Mouse (Mus musculus): ENCODE measurements around the gene Exoc3l2.
A peak's percentile ranks its signal among the peaks of the same experiment; 100 is the strongest.

The Exoc3l2 gene

DNA sequence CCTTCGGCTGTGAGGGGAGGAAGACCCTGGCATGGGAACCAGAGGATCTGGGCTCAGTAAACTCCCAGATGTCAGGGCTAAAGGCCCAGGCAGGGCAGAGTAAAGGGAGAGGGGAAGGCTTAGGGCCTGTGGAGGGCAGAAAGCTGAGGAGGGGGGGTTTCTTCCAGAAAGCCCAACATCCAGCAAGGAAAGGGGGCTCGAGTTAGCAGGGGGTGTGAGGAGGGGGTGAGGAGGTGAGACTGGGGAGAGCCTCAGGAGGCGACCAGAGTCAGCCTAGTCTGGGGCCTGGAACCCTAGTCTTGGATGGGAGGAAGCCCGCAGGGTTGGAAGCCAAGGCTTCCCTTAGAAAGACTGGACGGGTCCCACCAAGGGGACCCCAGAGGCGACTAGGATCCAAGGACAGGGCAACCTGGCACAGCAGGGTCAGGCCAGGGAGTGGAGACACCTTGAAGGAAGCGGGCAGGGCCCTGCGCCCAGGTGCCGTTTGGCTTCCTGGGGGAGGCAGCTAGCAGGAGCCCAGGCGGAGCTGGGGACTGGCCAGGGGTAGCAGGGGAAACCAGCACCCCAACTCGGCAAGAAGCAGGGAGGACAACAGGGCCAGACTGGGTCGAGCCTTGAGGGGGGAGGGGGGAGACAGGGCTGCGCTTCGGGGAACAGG, 5.6 kb upstream of the Exoc3l2 start:
- no peak for DNase-seq (ENCODE audit: low spot score)

DNA sequence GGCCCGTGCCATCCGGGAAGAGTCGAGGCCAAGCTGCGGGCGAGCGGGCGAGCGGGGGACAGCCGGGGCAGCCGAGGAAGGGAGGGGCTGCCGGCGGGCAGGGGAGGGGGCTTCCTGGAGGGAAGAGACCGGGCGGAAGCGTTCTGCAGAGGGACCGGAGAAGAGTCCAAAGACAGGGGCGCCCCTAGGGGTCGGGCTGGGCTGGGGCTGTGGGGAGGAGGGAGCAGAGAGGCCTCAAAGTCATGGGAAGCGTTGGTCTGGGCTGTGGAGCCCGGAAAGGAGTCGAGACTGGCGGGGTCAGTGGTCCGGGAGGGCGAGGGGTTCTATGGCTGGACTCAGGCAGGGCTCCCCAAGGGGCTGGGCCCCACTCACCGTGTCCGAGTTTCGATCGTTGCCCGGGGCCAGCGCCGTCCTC, 5.1 kb upstream of the Exoc3l2 start:
- DNase-seq (ENCODE audit: low spot score), result peak; percentile 85

GRCm38 (mm10) chr7:19458591-19459111, 4.5 kb upstream of the Exoc3l2 start, which contains the start of gene Mark4:
Gene Mark4, minus strand, starts transcription at chr7:19458821.
- DNase-seq (ENCODE audit: low spot score), result peak; percentile 88

GRCm38 (mm10) chr7:19459144-19459870, 3.8 kb upstream of the Exoc3l2 start:
- peak; percentile 44 for DNase-seq (ENCODE audit: low spot score)

DNA sequence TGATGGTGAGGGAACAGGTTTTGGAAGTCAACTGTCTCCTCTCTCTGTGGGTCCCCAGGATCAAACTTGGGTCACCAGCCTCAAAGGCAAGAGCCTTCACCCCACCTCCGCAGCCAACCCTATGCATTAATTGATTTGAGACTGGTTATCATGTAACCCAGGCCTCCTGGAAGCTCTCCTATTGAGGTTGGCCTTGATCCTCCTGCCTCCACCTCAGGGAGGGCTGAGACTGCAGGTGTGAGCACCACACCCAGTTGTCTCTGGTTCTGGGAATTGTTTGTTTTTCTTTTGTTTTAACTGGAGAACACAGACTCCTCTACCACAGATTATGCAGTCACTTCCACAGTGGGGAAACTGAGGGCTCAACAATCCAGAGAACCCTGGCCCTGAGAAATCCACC, 2.6 kb upstream of the Exoc3l2 start:
- DNase-seq (ENCODE audit: low spot score), result no peak

DNA sequence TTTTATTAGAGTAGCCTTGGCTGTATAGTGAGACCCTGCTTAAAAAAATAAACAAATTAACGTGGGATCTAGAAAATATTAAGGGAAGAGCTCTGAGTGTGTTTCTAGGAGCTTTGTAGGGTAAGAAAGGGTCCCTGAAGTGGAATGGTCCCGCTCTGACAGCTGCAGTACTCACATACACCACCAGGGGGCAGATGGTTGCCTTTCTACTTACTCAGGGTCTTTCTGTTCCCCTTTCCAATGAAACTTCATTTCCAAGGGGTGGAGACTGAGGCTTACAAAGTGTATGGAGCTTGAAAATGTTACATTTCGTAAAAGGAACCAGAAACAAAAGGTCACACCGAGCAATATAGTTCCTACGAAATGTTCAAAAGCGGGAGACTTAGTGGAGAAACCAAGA, 1.6 kb upstream of the Exoc3l2 start:
- peak; percentile 93 for DNase-seq (ENCODE audit: low spot score)

DNA sequence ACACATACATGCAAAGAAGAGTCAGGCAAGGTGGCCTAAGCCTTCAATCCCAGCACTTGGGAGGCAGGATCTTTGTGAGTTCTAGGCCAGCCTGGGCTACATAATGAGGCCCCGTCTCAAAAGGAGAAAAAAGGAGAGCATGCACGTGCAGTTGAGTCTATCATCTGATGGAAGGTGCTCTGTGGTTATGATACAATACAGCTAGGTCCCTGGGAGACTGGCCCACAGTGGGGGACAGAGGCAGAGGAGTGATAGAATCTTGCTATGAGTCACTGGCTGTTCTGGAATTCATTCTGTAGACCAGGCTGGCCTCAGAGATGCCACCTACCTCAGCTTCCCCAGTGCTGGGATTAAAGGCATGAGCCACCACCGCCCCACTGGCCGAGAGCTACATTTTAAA, 688 bp upstream of the Exoc3l2 start:
- DNase-seq (ENCODE audit: low spot score), result no peak

DNA sequence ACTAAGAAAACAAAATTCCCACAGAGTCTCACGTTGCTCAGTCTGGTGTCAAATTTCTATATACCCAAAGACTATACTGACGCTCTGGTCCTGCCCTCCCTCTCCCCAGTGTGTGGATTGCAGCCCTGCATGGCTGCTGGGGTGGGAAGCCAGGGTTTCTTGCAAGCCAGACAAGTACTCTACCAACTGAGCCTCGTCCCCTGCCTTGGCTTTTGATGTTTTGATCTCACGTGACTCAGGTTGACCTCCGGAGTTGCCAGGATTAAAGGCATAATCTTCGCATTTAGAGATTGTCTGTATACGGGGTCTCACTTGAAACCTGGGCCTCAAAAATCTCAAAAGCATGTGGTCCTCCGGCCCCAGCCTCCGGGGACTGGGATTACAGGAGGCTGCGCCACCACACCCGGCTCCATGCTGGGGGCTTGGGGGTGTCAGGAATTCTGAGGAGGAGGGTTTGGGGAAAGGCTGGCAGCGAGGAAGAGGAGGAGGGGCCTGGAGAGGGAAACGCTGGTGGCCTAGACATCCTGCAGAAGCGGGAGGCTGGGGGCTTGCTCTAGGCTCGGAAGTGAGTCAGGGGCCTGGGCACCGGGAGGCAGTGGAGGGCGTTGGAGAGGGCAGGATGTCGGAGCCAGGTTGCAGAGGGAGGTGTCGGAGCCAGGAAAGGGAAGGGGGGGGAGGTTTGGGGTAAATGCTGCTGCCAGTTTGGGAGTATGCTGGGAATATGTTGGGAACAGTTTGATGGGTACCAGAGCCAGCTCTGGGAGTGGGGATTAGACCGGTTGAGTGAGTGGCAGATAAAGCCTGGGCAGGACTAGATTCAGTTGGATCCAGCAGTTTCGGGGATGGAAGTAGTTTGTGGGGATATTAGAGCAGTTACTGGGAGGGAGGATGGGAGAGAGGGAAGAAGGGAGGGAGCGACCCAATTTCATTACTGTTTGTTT, 1.5 kb downstream of the Exoc3l2 start:
- DNase-seq (ENCODE audit: low spot score), result peak; percentile 47

- DNase-seq (ENCODE audit: low spot score), result no peak
These were observed 3.5 kb downstream of the Exoc3l2 start for GRCm38 (mm10) chr7:19466602-19467145.

DNA sequence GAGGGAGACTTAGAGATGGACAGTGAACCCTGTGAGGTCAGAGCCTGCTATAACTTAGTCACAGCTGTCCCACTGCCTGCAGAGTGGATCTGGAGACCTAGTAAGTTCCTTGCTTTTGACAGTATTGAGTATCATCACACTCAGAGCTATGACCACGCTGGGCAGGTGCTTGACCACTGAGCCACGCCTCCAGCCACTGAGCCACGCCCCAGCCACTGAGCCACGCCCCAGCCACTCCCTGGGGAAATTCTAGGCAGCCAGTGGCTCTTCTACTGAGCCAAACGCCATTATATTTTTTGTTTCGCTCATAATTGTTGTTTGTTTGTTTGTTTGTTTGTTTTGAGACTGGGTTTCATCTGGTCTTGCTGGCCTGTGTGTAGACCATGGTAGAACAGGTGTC, 4.5 kb downstream of the Exoc3l2 start:
- peak; percentile 59 for DNase-seq (ENCODE audit: low spot score)

GRCm38 (mm10) chr7:19468279-19468678, 5.1 kb downstream of the Exoc3l2 start:
- DNase-seq (ENCODE audit: low spot score), result no peak

- no peak for DNase-seq (ENCODE audit: low spot score)
These were observed 6.3 kb downstream of the Exoc3l2 start for GRCm38 (mm10) chr7:19469404-19469803.

GRCm38 (mm10) chr7:19470308-19470707, 7.2 kb downstream of the Exoc3l2 start:
- no peak for DNase-seq (ENCODE audit: low spot score)

GRCm38 (mm10) chr7:19472403-19472802, 9.3 kb downstream of the Exoc3l2 start:
- no peak for DNase-seq (ENCODE audit: low spot score)

DNA sequence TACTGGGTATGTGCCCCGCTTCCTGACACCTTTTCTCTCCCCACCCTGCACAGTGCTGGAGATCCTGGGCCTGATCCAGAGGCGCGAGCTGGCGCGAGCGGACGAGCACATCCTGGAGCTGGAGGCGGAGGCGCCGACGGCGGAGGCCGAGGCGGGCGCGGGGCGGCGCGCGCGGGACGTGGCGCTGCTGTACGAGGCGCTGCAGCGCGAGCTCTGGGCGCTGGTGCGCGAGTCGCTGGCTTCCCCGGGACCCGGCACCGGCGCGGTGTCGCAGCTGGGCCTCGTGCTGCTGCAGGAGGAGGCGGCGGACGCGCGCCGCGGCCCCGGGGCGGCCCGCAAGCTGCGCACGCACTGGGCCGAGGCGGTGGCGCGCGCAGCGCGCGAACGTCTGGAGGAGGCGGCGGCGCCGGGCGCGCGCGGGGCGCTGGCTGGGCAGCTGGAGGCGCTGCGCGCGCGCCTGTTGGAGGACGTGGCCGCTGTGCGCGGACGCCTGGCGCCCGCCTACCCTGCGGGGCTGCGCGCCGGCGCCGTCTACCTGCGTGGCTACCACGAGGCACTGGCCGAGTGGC, 10.8 kb downstream of the Exoc3l2 start:
- DNase-seq (ENCODE audit: low spot score), result peak; percentile 92

DNA sequence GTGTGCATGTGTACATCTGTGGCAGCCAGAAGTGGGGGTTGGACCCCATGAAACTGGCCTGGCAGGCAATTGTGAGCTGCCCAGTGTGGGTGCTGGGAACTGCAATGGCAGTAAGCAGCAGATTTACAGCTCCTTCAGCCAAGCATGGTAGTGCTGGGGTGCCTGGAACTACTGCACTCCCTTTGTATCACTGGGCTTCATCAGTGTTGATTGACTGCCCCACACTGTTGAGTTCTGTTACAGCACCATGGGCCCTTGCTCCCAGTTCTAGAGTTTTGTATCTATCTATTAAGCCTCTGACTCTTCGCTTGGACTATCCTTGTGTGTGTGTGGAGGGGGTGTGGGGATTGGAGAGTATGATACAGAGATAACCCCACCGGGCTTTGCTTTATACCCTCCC, 14.0 kb downstream of the Exoc3l2 start:
- no peak for DNase-seq (ENCODE audit: low spot score)

DNA sequence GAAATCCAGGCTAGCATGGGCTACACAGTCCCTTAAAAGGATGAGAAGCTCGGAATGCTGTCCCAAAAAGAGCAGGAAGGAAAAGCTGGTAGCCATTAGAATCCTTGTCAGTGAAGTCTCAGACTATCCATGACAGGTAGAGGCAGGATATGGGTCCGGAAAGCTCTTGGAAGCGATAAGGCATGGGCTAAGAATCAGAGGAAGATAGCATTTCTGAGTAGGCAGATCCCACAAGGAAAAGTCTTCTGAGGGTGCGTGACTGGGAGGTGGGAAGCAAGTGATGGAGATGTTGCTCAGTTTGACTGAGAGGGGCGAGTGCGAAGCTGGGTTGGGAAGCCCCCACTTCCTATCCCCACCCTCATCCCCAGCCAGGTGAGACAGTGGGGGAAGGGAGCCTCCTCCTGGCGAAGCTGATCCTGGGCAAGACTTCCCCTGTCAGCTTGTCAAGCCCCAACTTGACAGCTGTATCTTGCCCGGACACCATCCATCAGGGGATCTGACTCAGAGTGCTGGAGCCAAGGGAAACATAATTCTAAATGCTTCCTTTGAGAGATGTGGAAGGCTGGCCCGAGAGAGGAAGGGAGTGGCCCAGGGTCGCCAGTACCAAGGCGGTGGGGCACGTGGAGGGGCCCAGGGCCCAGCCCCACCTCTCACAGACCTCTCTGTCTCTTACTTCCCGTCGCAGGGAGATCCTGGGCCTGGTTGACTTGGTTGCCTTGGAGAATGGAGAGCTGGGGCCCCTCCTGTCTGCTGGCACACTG, 14.7 kb downstream of the Exoc3l2 start:
- DNase-seq (ENCODE audit: low spot score), result no peak

DNA sequence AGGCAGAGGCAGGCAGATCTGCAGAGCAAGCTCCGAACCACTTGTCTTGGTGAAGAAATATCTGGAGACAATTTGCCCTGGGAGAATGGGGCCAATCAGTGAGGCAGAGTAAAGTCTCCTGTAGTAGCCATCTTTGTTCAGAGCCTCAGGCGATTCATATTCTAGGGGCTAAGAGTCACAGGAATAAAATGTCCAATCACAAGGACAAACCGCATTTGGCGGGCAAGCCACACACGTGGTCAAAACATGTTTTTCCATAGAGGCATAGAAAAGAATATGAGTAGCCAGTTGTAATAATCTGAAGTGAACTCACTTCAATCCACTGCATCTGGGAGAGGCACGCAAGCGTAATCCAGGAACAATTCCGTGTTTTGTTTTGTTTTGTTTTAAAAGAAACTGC, 20.1 kb downstream of the Exoc3l2 start:
- DNase-seq (ENCODE audit: low spot score), result no peak

GRCm38 (mm10) chr7:19485488-19485887, 22.4 kb downstream of the Exoc3l2 start:
- no peak for DNase-seq (ENCODE audit: low spot score)

DNA sequence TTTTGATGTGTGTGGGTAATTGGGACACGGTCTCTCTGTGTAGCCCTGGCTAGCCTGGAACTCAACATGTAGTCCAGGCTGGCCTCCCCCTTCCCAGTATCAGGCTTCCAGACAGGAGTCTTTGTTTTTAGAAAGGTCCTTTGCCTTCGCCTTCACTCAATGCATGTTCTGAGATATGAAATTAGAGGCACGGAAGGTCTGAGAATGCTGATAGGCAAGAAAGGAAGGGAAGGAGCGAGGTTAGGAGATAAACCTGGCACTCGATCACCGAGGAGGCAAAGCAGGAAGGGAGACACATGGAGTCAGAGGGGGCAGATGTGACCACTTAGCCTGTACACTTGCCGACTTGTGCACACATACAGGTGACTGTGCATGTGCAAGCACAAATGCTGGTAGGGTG, 23.4 kb downstream of the Exoc3l2 start:
- DNase-seq (ENCODE audit: low spot score), result no peak

- peak; percentile 65 for DNase-seq (ENCODE audit: low spot score)
These were observed 26.4 kb downstream of the Exoc3l2 start for GRCm38 (mm10) chr7:19489525-19489924.

Data from testis, postnatal 10 days (tissue).